Mouse (Mus musculus): ENCODE data around the gene Tshz2. TPM values are rescaled to one million over a fixed set of nuclear protein-coding genes. Genes with fewer than 3 reads are reported as not detected.

Gene Tshz2
- polyA plus RNA-seq, 1 experiment from 2014 or later: 5.3 TPM

DNA sequence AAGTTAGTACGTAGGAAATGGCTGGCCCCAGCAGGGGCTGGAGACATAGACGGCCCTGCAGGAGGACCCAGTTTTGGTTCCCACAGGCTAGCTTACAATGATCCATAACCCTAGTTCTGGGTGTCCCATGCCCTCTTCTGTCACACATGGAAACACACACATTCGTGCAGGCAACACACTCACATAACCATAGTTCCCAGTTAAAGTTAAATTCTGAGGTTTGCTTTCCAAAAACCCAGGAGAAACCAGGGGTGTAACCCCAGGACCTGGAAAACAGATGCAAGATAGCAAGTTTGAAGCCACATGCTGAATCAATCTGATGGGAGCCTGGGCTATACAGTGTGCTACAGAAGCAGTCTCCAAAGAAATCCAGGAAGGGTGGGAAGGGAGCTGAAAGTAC, 475.0 kb downstream of the Tshz2 start:
- H3K4me2 ChIP-seq: no peak overlapping the region
- no peaks in the 10 kb centered on the region for H3K9me3 ChIP-seq (replicated peaks; ENCODE audit: control insufficient read depth, low read length)
- WGBS (ENCODE audit: insufficient replicate concordance): 87% methylated on average over 3 of the region's 3 CpGs
- no peaks in the 10 kb centered on the region for H3K27me3 ChIP-seq (ENCODE audit: control insufficient read depth, insufficient read depth, low read length)
- peaks cover 8% of the 10 kb centered on the region for H3K36me3 ChIP-seq (ENCODE audit: control insufficient read depth, insufficient read depth, low read length)
- no peak overlapping the region for H3K4me3 ChIP-seq (ENCODE audit: low read depth, low read length)
- no peak overlapping the region for H3K27ac ChIP-seq (ENCODE audit: low read depth, low read length)
- H3K9ac ChIP-seq (ENCODE audit: low read depth, low read length): no peak overlapping the region
- no peaks in the 10 kb centered on the region for H3K4me1 ChIP-seq (ENCODE audit: control insufficient read depth, insufficient read depth, low read length)
- no peak for ATAC-seq (replicated peaks; ENCODE audit: insufficient number of reproducible peaks, low FRiP score, low TSS enrichment)

DNA sequence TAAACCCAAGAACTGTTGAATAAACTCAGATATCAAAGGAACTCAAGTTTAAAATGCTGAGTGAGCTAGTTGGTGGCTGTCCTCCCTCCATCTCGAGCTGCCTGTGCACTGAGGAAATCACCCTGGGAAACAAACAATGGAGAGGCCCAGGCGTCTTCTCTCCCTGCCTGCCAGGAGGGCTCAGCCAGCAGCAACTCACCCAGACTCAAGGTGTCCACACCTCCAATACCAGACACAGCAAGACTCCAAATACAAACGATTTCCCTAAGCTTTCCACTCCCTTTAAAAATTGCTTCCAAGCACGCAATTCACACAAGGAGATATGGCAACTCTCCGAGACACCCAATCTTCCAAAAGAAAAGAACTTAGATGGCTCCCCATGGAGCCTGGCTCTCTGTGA, 476.7 kb downstream of the Tshz2 start:
- peaks cover 21% of the 10 kb centered on the region for H3K36me3 ChIP-seq (ENCODE audit: control insufficient read depth, insufficient read depth, low read length)
- 60% methylated on average over 5 of the region's 5 CpGs for WGBS (ENCODE audit: insufficient replicate concordance)
- no peaks in the 10 kb centered on the region for H3K4me1 ChIP-seq (ENCODE audit: control insufficient read depth, insufficient read depth, low read length)
- no peak overlapping the region for H3K4me3 ChIP-seq (ENCODE audit: low read depth, low read length)
- H3K9me3 ChIP-seq (replicated peaks; ENCODE audit: control insufficient read depth, low read length): no peaks in the 10 kb centered on the region
- no peak overlapping the region for H3K9ac ChIP-seq (ENCODE audit: low read depth, low read length)
- ATAC-seq (replicated peaks; ENCODE audit: insufficient number of reproducible peaks, low FRiP score, low TSS enrichment): no peak
- no peak overlapping the region for H3K27ac ChIP-seq (ENCODE audit: low read depth, low read length)
- no peak overlapping the region for H3K4me2 ChIP-seq
- no peaks in the 10 kb centered on the region for H3K27me3 ChIP-seq (ENCODE audit: control insufficient read depth, insufficient read depth, low read length)

DNA sequence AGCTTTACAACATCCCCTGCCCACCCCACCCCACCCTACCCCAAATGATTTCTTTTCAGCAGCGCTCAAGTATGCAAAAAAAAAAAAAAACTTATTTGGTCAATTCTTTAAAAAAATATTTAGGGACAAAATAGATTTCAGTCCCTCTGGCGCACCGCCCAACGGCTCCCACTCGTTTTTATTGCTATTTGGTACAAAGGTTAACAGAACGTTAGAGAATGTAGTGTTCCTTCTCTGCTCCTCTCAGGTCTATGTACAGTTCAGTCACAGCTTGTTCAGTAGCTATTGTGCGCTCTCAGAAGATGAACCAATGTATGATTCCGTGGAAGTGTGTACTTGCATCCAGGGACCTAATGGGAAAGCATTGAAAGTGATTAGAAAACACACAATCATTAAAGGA, 477.5 kb downstream of the Tshz2 start:
- Histone ChIP-seq H3K36me3 (ENCODE audit: control insufficient read depth, insufficient read depth, low read length) (peaks cover 27% of the 10 kb centered on the region), H3K9ac (ENCODE audit: low read depth, low read length) (no peak overlapping the region), H3K27me3 (ENCODE audit: control insufficient read depth, insufficient read depth, low read length) (no peaks in the 10 kb centered on the region), H3K27ac (ENCODE audit: low read depth, low read length) (no peak overlapping the region), H3K4me2 (no peak overlapping the region), H3K4me3 (ENCODE audit: low read depth, low read length) (no peak overlapping the region), H3K9me3 (replicated peaks; ENCODE audit: control insufficient read depth, low read length) (no peaks in the 10 kb centered on the region), H3K4me1 (ENCODE audit: control insufficient read depth, insufficient read depth, low read length) (no peaks in the 10 kb centered on the region)
- no peak for ATAC-seq (replicated peaks; ENCODE audit: insufficient number of reproducible peaks, low FRiP score, low TSS enrichment)
- 87% methylated on average over 8 of the region's 8 CpGs for WGBS (ENCODE audit: insufficient replicate concordance)

DNA sequence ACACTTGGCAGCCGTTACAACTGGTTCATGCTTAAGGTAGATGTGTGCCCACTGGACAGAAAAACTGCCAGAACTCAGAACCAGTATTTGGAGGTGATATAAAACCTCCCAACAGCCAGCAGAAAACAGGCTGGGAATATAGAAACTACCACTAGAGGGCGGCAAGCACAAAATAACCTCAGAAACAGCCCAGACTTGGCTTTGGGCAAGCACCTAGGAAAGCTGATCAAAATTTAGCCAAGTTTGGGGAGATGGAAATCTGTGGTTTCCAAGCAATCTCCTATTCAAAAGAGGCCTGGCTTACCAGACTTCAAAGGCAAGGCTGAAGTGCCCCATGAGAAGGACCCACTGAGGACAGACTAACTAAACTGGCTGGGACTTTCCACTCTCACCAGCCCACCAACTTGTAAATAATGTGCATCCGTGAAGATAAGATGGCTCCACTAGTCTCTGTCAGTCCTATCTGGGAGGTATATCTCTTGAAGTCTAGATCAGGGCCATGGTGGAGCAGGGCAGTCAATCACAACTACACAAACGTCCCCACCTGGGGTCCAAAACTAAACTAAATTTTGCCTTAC, 484.0 kb downstream of the Tshz2 start:
- peaks cover 41% of the 10 kb centered on the region for H3K36me3 ChIP-seq (ENCODE audit: control insufficient read depth, insufficient read depth, low read length)
- no peaks in the 10 kb centered on the region for H3K9me3 ChIP-seq (replicated peaks; ENCODE audit: control insufficient read depth, low read length)
- no peaks in the 10 kb centered on the region; the same call in 1 of the 2 replicates for H3K4me1 ChIP-seq (ENCODE audit: control insufficient read depth, insufficient read depth, low read length)
- H3K4me2 ChIP-seq: no peak overlapping the region
- no peak overlapping the region for H3K4me3 ChIP-seq (ENCODE audit: low read depth, low read length)
- no peak overlapping the region for H3K27ac ChIP-seq (ENCODE audit: low read depth, low read length)
- no peaks in the 10 kb centered on the region for H3K27me3 ChIP-seq (ENCODE audit: control insufficient read depth, insufficient read depth, low read length)
- ATAC-seq (replicated peaks; ENCODE audit: insufficient number of reproducible peaks, low FRiP score, low TSS enrichment): no peak
- H3K9ac ChIP-seq (ENCODE audit: low read depth, low read length): no peak overlapping the region
- WGBS (ENCODE audit: insufficient replicate concordance): 33% methylated on average over 4 of the region's 4 CpGs

DNA sequence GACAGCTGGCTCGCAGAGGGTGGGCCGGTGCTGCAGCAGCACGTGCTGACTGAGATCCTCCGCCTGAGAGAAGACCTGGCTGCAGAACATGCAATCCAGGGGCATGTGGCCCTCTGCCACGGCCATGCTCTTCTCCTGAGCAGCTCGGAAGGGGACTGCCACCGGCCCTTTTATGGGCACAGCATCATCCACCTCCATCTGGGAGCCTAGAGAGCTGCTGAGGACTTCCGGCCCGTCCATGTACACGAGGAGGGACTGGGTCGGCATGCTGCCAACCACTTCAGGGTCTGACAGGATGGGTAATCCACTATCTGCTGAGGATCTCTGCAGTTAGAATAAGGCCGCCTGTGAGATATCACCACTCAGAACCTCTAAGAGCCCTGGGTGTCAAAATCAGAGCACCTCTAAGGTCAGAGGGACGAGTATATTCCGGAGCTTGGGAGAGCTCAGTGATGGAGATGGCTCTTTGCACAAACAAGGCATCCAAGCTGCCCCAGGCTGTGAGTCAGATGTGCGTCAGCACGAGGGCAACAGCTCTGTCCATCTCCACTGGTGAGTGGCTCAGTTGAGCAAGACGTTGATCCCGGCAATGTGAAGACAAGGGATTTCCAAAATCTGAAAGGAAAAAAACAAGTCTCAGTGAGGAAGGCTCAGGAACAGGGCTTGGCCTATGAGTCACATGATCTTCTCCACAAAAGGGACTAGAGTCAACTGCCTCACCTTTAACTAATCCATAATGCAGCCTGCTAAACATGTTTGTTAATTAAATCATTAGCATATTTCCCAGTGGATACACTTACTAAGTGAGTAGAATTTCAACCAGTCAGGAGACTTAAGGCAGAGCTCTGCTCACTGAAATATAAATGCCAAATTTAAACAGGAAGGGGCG, 487.6 kb downstream of the Tshz2 start:
- H3K27me3 ChIP-seq (ENCODE audit: control insufficient read depth, insufficient read depth, low read length): no peaks in the 10 kb centered on the region
- peaks cover 3% of the 10 kb centered on the region; the same call in 1 of the 2 replicates for H3K4me1 ChIP-seq (ENCODE audit: control insufficient read depth, insufficient read depth, low read length)
- 83% methylated on average over 19 of the region's 19 CpGs for whole genome bisulfite sequencing (ENCODE audit: insufficient replicate concordance)
- H3K27ac ChIP-seq (ENCODE audit: low read depth, low read length): no peak overlapping the region
- no peak for ATAC-seq (replicated peaks; ENCODE audit: insufficient number of reproducible peaks, low FRiP score, low TSS enrichment)
- H3K9me3 ChIP-seq (replicated peaks; ENCODE audit: control insufficient read depth, low read length): no peaks in the 10 kb centered on the region
- H3K36me3 ChIP-seq (ENCODE audit: control insufficient read depth, insufficient read depth, low read length): peaks cover 23% of the 10 kb centered on the region
- H3K4me2 ChIP-seq: no peak overlapping the region
- H3K4me3 ChIP-seq (ENCODE audit: low read depth, low read length): no peak overlapping the region
- H3K9ac ChIP-seq (ENCODE audit: low read depth, low read length): no peak overlapping the region

Other genes starting within 250 kb of the Tshz2 start
- not detected in 2 replicates for gene Gm11011, start 45.3 kb upstream of the Tshz2 start, polyA plus RNA-seq (2014; fragmentation: Nextera tagmentation; extraction: Ambion mirVana)

Data from heart, embryonic 11.5 days (tissue).